Comparison of ENCODE assay signal across 14 mouse cellular contexts in the genomic region with DNA sequence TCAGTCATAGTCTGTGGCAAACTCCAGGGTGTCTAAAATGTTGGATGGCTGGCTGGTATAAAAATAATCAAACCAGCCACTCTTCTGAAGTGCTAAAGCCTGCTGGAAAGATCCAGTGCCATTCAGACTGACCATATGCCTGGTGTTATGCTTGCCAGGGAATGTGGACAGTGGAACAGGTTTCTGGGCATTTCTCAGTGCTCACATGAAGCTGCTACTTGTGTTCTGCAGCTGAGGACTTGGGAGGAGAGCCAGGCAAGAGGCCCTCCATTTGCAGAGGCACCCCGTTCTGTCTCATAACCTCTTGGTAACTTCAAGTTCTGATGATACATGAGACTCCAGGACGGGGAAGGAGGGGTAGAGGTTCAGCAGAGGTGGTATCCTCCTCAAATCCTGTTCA.
DNase-seq lines count a peak whose midpoint lies in the region; ATAC-seq and TF ChIP-seq lines count a peak whose summit lies in the region.
"Had no signal": no experiment of that assay in that cellular context is flagged by ENCODE, and none has a peak within 500 bp of the region (broad histone marks: within the 10 kb centered on the region; RNA-seq: fewer than 3 reads in every experiment).

No protein-coding gene starts in this region.

- intact Hi-C loops in left cerebral cortex, adult 2 months (cut with DNase I): no loop called here

- DNase-seq in forebrain, embryonic 10.5 days (ENCODE audit: extremely low spot score, low spot score): no peak
- peak; percentile 23 to 50 for DNase-seq in left cerebral cortex, adult 18-20 months (ENCODE audit: low spot score in 2 of 2)
- DNase-seq in left cerebral cortex, adult 2 months (ENCODE audit: extremely low spot score in 1 of 2, low spot score in 2 of 2): no peak
- peak; percentile 35 for DNase-seq in heart, adult 8-10 months (ENCODE audit: low spot score)
- peak; percentile 10 to 26 for DNase-seq in right cerebral cortex, postnatal 36 days (ENCODE audit: low spot score in 2 of 2)
- no peak for DNase-seq in adrenal gland, adult (ENCODE audit: inconsistent age in 2 of 2, low spot score in 1 of 2)
- DNase-seq in lung, postnatal 4 days: no peak
- DNase-seq: kidney, postnatal 36 days; lung, adult 18-20 months had no signal

- no peaks in the 10 kb centered on the region for H3K4me1 ChIP-seq in forebrain, embryonic 13.5 days
- no peaks in the 10 kb centered on the region for H3K4me1 ChIP-seq in forebrain, embryonic 10.5 days
- H3K4me1 ChIP-seq: midbrain, embryonic 12.5 days; neural tube, embryonic 13.5 days had no signal

- H3K4me3 ChIP-seq in forebrain, embryonic 13.5 days: no peak overlapping the region
- H3K4me3 ChIP-seq in forebrain, embryonic 10.5 days: no peak overlapping the region
- no peak overlapping the region for H3K4me3 ChIP-seq in left cerebral cortex, adult 2 months
- H3K4me3 ChIP-seq: midbrain, embryonic 12.5 days; neural tube, embryonic 13.5 days had no signal

- H3K9me3 ChIP-seq in forebrain, embryonic 13.5 days (replicated peaks): no peaks in the 10 kb centered on the region
- H3K9me3 ChIP-seq in forebrain, embryonic 10.5 days: no peaks in the 10 kb centered on the region
- H3K9me3 ChIP-seq: G1E; midbrain, embryonic 12.5 days; neural tube, embryonic 13.5 days had no signal

- no peak for TF ChIP-seq CTCF in left cerebral cortex, adult 2 months (IDR thresholded peaks at IDR 0.05)

- ATAC-seq in forebrain, embryonic 13.5 days: peak; percentile 43; the same call in 1 of the 2 replicates

- H3K27me3 ChIP-seq in forebrain, embryonic 13.5 days: no peaks in the 10 kb centered on the region
- H3K27me3 ChIP-seq in forebrain, embryonic 10.5 days (ENCODE audit: poor library complexity, severe bottlenecking): no peaks in the 10 kb centered on the region
- H3K27me3 ChIP-seq: midbrain, embryonic 12.5 days; neural tube, embryonic 13.5 days had no signal

- WGBS in forebrain, embryonic 13.5 days: 80% methylated on average over 2 of the region's 2 CpGs
- 77% methylated on average over 2 of the region's 2 CpGs for WGBS in forebrain, embryonic 10.5 days

- no peaks in the 10 kb centered on the region for H3K36me3 ChIP-seq in forebrain, embryonic 13.5 days (ENCODE audit: poor library complexity, severe bottlenecking)
- no peaks in the 10 kb centered on the region for H3K36me3 ChIP-seq in forebrain, embryonic 10.5 days (replicated peaks)
- H3K36me3 ChIP-seq: G1E; midbrain, embryonic 12.5 days; neural tube, embryonic 13.5 days had no signal

- no peak overlapping the region for H3K4me2 ChIP-seq in forebrain, embryonic 13.5 days
- H3K4me2 ChIP-seq: hindbrain, embryonic 14.5 days; midbrain, embryonic 12.5 days; neural tube, embryonic 13.5 days had no signal

- no peak overlapping the region for H3K27ac ChIP-seq in forebrain, embryonic 13.5 days
- H3K27ac ChIP-seq in forebrain, embryonic 10.5 days: no peak overlapping the region
- H3K27ac ChIP-seq in left cerebral cortex, adult 2 months: no peak overlapping the region
- H3K27ac ChIP-seq: hindbrain, embryonic 14.5 days; midbrain, embryonic 12.5 days; neural tube, embryonic 13.5 days had no signal

- H3K9ac ChIP-seq in forebrain, embryonic 13.5 days: no peak overlapping the region
- H3K9ac ChIP-seq: hindbrain, embryonic 14.5 days; midbrain, embryonic 12.5 days; neural tube, embryonic 13.5 days had no signal

Comparison
In these comparisons a context has a peak if more than half of its experiments do, and no peak if none do; other contexts are left out.
1. DNase-seq: peak in left cerebral cortex, adult 18-20 months (2 of 2), heart, adult 8-10 months (single experiment) and right cerebral cortex, postnatal 36 days (2 of 2); none in forebrain, embryonic 10.5 days (single experiment), left cerebral cortex, adult 2 months (0 of 2), adrenal gland, adult (0 of 2) and lung, postnatal 4 days (0 of 2).